Mouse (Mus musculus): ENCODE results near the gene Gm49368.

DNA sequence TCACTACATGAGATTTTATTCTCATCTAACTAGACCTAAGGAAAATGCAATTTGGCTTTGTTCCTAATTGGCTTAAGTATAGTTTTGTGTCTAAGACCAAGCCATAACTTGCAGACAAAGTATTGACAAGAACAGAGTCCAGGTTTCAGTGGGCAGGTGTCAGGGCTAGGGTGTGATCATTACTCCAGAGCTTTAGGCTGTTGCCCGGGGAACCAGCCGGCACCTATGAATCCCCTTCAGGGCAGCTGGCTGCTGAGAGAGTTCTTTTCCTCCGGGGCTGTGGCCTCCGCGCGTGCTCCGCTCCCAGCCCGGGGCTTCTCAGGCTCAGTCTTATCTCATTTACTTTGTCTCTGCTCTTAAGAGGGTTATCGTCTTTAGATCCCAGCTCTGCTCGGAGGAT, 92.4 kb downstream of the Gm49368 start:
- no peak for TF ChIP-seq POLR2A (IDR thresholded peaks at IDR 0.05; ENCODE audit: extremely low read depth, insufficient read depth, low read length)
- no peak for TF ChIP-seq CTCF (IDR thresholded peaks at IDR 0.05; ENCODE audit: extremely low read depth, insufficient read depth, low read length)
